Mouse (Mus musculus) olfactory bulb, adult 2 months (tissue): ENCODE results near the gene Myo10. TPM values are rescaled to one million over a fixed set of nuclear protein-coding genes. Genes with fewer than 3 reads are reported as not detected.

Experiments
- H3K27ac ChIP-seq: fragments of 200-500 bp; 2 replicates; pipeline ENCODE4 v1.5.1; 2012; ENCODE audit warnings: low read depth, low read length; ENCODE audit not compliant: insufficient read depth
- H3K4me1 ChIP-seq: fragments of 200-500 bp; 2 replicates; pipeline ENCODE4 v1.6.1; 2012; ENCODE audit warnings: low read length; ENCODE audit not compliant: control insufficient read depth, insufficient read depth
- H3K4me3 ChIP-seq: fragments of 200-500 bp; 2 replicates; pipeline ENCODE4 v1.5.1; 2012; ENCODE audit warnings: mild to moderate bottlenecking, low read depth, low read length, moderate library complexity; ENCODE audit not compliant: insufficient read depth
- CTCF ChIP-seq: fragments of 200-500 bp; IDR thresholded peaks from 2 replicates; pipeline ENCODE4 v1.5.1; 2012; ENCODE audit warnings: low read depth, mild to moderate bottlenecking, low read length, moderate library complexity; ENCODE audit not compliant: insufficient read depth
- POLR2A ChIP-seq: fragments of 200-500 bp; IDR thresholded peaks from 2 replicates; pipeline ENCODE4 v1.6.1; 2012; ENCODE audit warnings: mild to moderate bottlenecking, low read depth, low read length, moderate library complexity; ENCODE audit not compliant: insufficient read depth
- WGBS: fragments of 180-500 bp; shearing (Covaris S2); methylation state at CpG from one replicate; pipeline ENCODE4 v1.1.7; 2018; 5-methylcytosine and 5-hydroxymethylcytosine counted together
- polyA plus RNA-seq: library from polyadenylated mRNA; stranded (reverse); fragments of >200 nt; gene quantifications from 2 replicates; pipeline ENCODE4 v1.2.4, GENCODE M21; 2012; ENCODE audit warnings: low replicate concordance; ENCODE audit not compliant: missing spikeins, insufficient read depth, insufficient read length

Myo10 gene
- polyA plus RNA-seq, 1 experiment = not detected

- TF ChIP-seq CTCF (no peak), POLR2A (no peak)
- Histone ChIP-seq H3K4me1 (peaks cover 8% of the 10 kb centered on the region; the same call in 1 of the 2 replicates), H3K4me3 (no peak overlapping the region), H3K27ac (no peak overlapping the region)
- 75% methylated on average over 4 of the region's 4 CpGs for WGBS
Measured at GRCm38 (mm10) chr15:25625471-25625870, 3.1 kb downstream of the Myo10 start.

- H3K27ac ChIP-seq = no peak overlapping the region
- WGBS = 90% methylated on average over 7 of the region's 7 CpGs
- no peak overlapping the region for H3K4me3 ChIP-seq
- H3K4me1 ChIP-seq = peaks cover 8% of the 10 kb centered on the region; the same call in 1 of the 2 replicates
- TF ChIP-seq POLR2A = no peak
- no peak for TF ChIP-seq CTCF
Measured at GRCm38 (mm10) chr15:25627012-25627411, 4.7 kb downstream of the Myo10 start.

GRCm38 (mm10) chr15:25628251-25628650, 5.9 kb downstream of the Myo10 start:
- no peak overlapping the region for H3K27ac ChIP-seq
- no peak overlapping the region for H3K4me3 ChIP-seq
- WGBS = 92% methylated on average over 2 of the region's 2 CpGs
- TF ChIP-seq CTCF (no peak), POLR2A (no peak)
- H3K4me1 ChIP-seq = peaks cover 1% of the 10 kb centered on the region; the same call in 1 of the 2 replicates

- no peak overlapping the region for H3K27ac ChIP-seq
Measured at GRCm38 (mm10) chr15:25630716-25631115, 8.4 kb downstream of the Myo10 start.

GRCm38 (mm10) chr15:25631332-25631731, 9.0 kb downstream of the Myo10 start:
- H3K27ac ChIP-seq = no peak overlapping the region
- H3K4me1 ChIP-seq = no peaks in the 10 kb centered on the region
- WGBS = 94% methylated on average over 6 of the region's 6 CpGs
- no peak overlapping the region for H3K4me3 ChIP-seq
- TF ChIP-seq POLR2A = no peak
- no peak for TF ChIP-seq CTCF

More at GRCm38 (mm10) chr15:25630716-25631115, 8.4 kb downstream of the Myo10 start:
- no peak for TF ChIP-seq CTCF
- TF ChIP-seq POLR2A = no peak
- no peak overlapping the region for H3K4me3 ChIP-seq
- WGBS = 88% methylated on average over 9 of the region's 9 CpGs
- H3K4me1 ChIP-seq = no peaks in the 10 kb centered on the region

- H3K27ac ChIP-seq = no peak overlapping the region
- 93% methylated on average over 11 of the region's 11 CpGs for WGBS
- TF ChIP-seq CTCF (no peak), POLR2A (no peak)
Measured at GRCm38 (mm10) chr15:25632902-25633301, 10.6 kb downstream of the Myo10 start.

GRCm38 (mm10) chr15:25633674-25634340, 11.5 kb downstream of the Myo10 start:
- H3K4me1 ChIP-seq = no peaks in the 10 kb centered on the region
- 56% methylated on average over 13 of the region's 13 CpGs for WGBS
- no peak overlapping the region for H3K4me3 ChIP-seq
- no peak for TF ChIP-seq CTCF
- TF ChIP-seq POLR2A = no peak
- H3K27ac ChIP-seq = no peak overlapping the region

More at GRCm38 (mm10) chr15:25632902-25633301, 10.6 kb downstream of the Myo10 start:
- Histone ChIP-seq H3K4me3 (no peak overlapping the region), H3K4me1 (no peaks in the 10 kb centered on the region)

GRCm38 (mm10) chr15:25637727-25638126, 15.4 kb downstream of the Myo10 start:
- TF ChIP-seq CTCF = no peak
- TF ChIP-seq POLR2A = no peak
- 62% methylated on average over 9 of the region's 9 CpGs for WGBS

GRCm38 (mm10) chr15:25639217-25639616, 16.9 kb downstream of the Myo10 start:
- TF ChIP-seq CTCF (no peak), POLR2A (no peak)
- WGBS = 88% methylated on average over 5 of the region's 5 CpGs
- Histone ChIP-seq H3K4me1 (peaks cover 2% of the 10 kb centered on the region; the same call in 1 of the 2 replicates), H3K4me3 (no peak overlapping the region), H3K27ac (no peak overlapping the region)

More at GRCm38 (mm10) chr15:25637727-25638126, 15.4 kb downstream of the Myo10 start:
- Histone ChIP-seq H3K4me3 (no peak overlapping the region), H3K4me1 (peaks cover 2% of the 10 kb centered on the region; the same call in 1 of the 2 replicates), H3K27ac (no peak overlapping the region)
